Mouse (Mus musculus): ENCODE measurements at regions not wholly inside any gene's neighbourhood (a gene's known extent, or its start where the extent isn't known, plus 50 kb on each side); places are given as distances from the start of the nearest gene placed in this dataset.

- TF ChIP-seq CTCF (IDR thresholded peaks at IDR 0.05; ENCODE audit: control insufficient read depth, insufficient read depth, low read length) (no peak), POLR2A (IDR thresholded peaks at IDR 0.05; ENCODE audit: borderline replicate concordance, control insufficient read depth, low read depth, low read length) (no peak)
Measured at GRCm38 (mm10) chr1:167928060-167928467, 239.0 kb downstream of the Lmx1a start.
